Mouse (Mus musculus): ENCODE measurements around the gene Sarm1. TPM values are rescaled to one million over a fixed set of nuclear protein-coding genes. Genes with fewer than 3 reads are reported as not detected.
A peak's percentile ranks its signal among the peaks of the same experiment; 100 is the strongest.

Sarm1 gene
- polyA plus RNA-seq, 1 experiment: 2.0 TPM

GRCm38 (mm10) chr11:78497071-78497541, 448 bp downstream of the Sarm1 start:
- TF ChIP-seq POLR2A (IDR thresholded peaks at IDR 0.05; ENCODE audit: borderline replicate concordance, low read depth, low read length) (no peak), CTCF (IDR thresholded peaks at IDR 0.05; ENCODE audit: low read depth, low read length) (no peak)
- H3K27ac ChIP-seq (ENCODE audit: insufficient read depth, low read depth, low read length): no peak overlapping the region
- peak overlapping the region; percentile 59 for H3K4me3 ChIP-seq (ENCODE audit: insufficient read depth, low read length)
- 0 out of 2 replicates have a peak, but pooled peaks cover 4% of the 10 kb centered on the region for H3K4me1 ChIP-seq (ENCODE audit: control insufficient read depth, insufficient read depth, low read length)

- no peak overlapping the region for H3K4me3 ChIP-seq (ENCODE audit: insufficient read depth, low read length)
- H3K4me1 ChIP-seq (ENCODE audit: control insufficient read depth, insufficient read depth, low read length): 0 out of 2 replicates have a peak, but pooled peaks cover 4% of the 10 kb centered on the region
- H3K27ac ChIP-seq (ENCODE audit: insufficient read depth, low read depth, low read length): no peak overlapping the region
- TF ChIP-seq CTCF (IDR thresholded peaks at IDR 0.05; ENCODE audit: low read depth, low read length) (no peak), POLR2A (IDR thresholded peaks at IDR 0.05; ENCODE audit: borderline replicate concordance, low read depth, low read length) (no peak)
Observed at GRCm38 (mm10) chr11:78495904-78496303, 1.6 kb downstream of the Sarm1 start.

GRCm38 (mm10) chr11:78490781-78491241, 6.7 kb downstream of the Sarm1 start:
- no peaks in the 10 kb centered on the region for H3K4me1 ChIP-seq (ENCODE audit: control insufficient read depth, insufficient read depth, low read length)
- peak overlapping the region; percentile 21 for H3K4me3 ChIP-seq (ENCODE audit: insufficient read depth, low read length)
- no peak for TF ChIP-seq POLR2A (IDR thresholded peaks at IDR 0.05; ENCODE audit: borderline replicate concordance, low read depth, low read length)
- no peak for TF ChIP-seq CTCF (IDR thresholded peaks at IDR 0.05; ENCODE audit: low read depth, low read length)
- no peak overlapping the region for H3K27ac ChIP-seq (ENCODE audit: insufficient read depth, low read depth, low read length)

GRCm38 (mm10) chr11:78488168-78488567, 9.4 kb downstream of the Sarm1 start:
- no peak overlapping the region for H3K27ac ChIP-seq (ENCODE audit: insufficient read depth, low read depth, low read length)
- H3K4me3 ChIP-seq (ENCODE audit: insufficient read depth, low read length): no peak overlapping the region
- TF ChIP-seq POLR2A (IDR thresholded peaks at IDR 0.05; ENCODE audit: borderline replicate concordance, low read depth, low read length) (no peak), CTCF (IDR thresholded peaks at IDR 0.05; ENCODE audit: low read depth, low read length) (peak; percentile 90)
- H3K4me1 ChIP-seq (ENCODE audit: control insufficient read depth, insufficient read depth, low read length): no peaks in the 10 kb centered on the region

- Histone ChIP-seq H3K4me1 (ENCODE audit: control insufficient read depth, insufficient read depth, low read length) (no peaks in the 10 kb centered on the region), H3K4me3 (ENCODE audit: insufficient read depth, low read length) (no peak overlapping the region), H3K27ac (ENCODE audit: insufficient read depth, low read depth, low read length) (no peak overlapping the region)
- TF ChIP-seq CTCF (IDR thresholded peaks at IDR 0.05; ENCODE audit: low read depth, low read length): no peak
- no peak for TF ChIP-seq POLR2A (IDR thresholded peaks at IDR 0.05; ENCODE audit: borderline replicate concordance, low read depth, low read length)
Observed at GRCm38 (mm10) chr11:78483639-78484038, 13.9 kb downstream of the Sarm1 start.

GRCm38 (mm10) chr11:78475289-78475688, 22.3 kb downstream of the Sarm1 start:
- H3K4me3 ChIP-seq (ENCODE audit: insufficient read depth, low read length): no peak overlapping the region
- TF ChIP-seq CTCF (IDR thresholded peaks at IDR 0.05; ENCODE audit: low read depth, low read length) (no peak), POLR2A (IDR thresholded peaks at IDR 0.05; ENCODE audit: borderline replicate concordance, low read depth, low read length) (no peak)
- H3K27ac ChIP-seq (ENCODE audit: insufficient read depth, low read depth, low read length): peak overlapping the region; percentile 51; the same call in 1 of the 2 replicates
- H3K4me1 ChIP-seq (ENCODE audit: control insufficient read depth, insufficient read depth, low read length): peaks cover 14% of the 10 kb centered on the region

GRCm38 (mm10) chr11:78471326-78472103, 26.0 kb downstream of the Sarm1 start:
- H3K4me3 ChIP-seq (ENCODE audit: insufficient read depth, low read length): no peak overlapping the region
- H3K4me1 ChIP-seq (ENCODE audit: control insufficient read depth, insufficient read depth, low read length): peaks cover 17% of the 10 kb centered on the region
- H3K27ac ChIP-seq (ENCODE audit: insufficient read depth, low read depth, low read length): no peak overlapping the region
- TF ChIP-seq CTCF (IDR thresholded peaks at IDR 0.05; ENCODE audit: low read depth, low read length) (no peak), POLR2A (IDR thresholded peaks at IDR 0.05; ENCODE audit: borderline replicate concordance, low read depth, low read length) (no peak)

- peaks cover 27% of the 10 kb centered on the region for H3K4me1 ChIP-seq (ENCODE audit: control insufficient read depth, insufficient read depth, low read length)
Observed at GRCm38 (mm10) chr11:78467932-78468331, 29.6 kb downstream of the Sarm1 start.

GRCm38 (mm10) chr11:78467515-78467914, 30.0 kb downstream of the Sarm1 start:
- Histone ChIP-seq H3K4me3 (ENCODE audit: insufficient read depth, low read length) (no peak overlapping the region), H3K27ac (ENCODE audit: insufficient read depth, low read depth, low read length) (no peak overlapping the region), H3K4me1 (ENCODE audit: control insufficient read depth, insufficient read depth, low read length) (peaks cover 27% of the 10 kb centered on the region)
- TF ChIP-seq CTCF (IDR thresholded peaks at IDR 0.05; ENCODE audit: low read depth, low read length): no peak
- no peak for TF ChIP-seq POLR2A (IDR thresholded peaks at IDR 0.05; ENCODE audit: borderline replicate concordance, low read depth, low read length)

More at GRCm38 (mm10) chr11:78467932-78468331, 29.6 kb downstream of the Sarm1 start:
- Histone ChIP-seq H3K4me3 (ENCODE audit: insufficient read depth, low read length) (no peak overlapping the region), H3K27ac (ENCODE audit: insufficient read depth, low read depth, low read length) (no peak overlapping the region)
- TF ChIP-seq POLR2A (IDR thresholded peaks at IDR 0.05; ENCODE audit: borderline replicate concordance, low read depth, low read length) (no peak), CTCF (IDR thresholded peaks at IDR 0.05; ENCODE audit: low read depth, low read length) (no peak)

- H3K27ac ChIP-seq (ENCODE audit: insufficient read depth, low read depth, low read length): no peak overlapping the region
- H3K4me3 ChIP-seq (ENCODE audit: insufficient read depth, low read length): peak overlapping the region; percentile 81
Observed at GRCm38 (mm10) chr11:78466242-78466912, 31.2 kb downstream of the Sarm1 start.

More at GRCm38 (mm10) chr11:78466242-78466912, 31.2 kb downstream of the Sarm1 start:
- TF ChIP-seq POLR2A (IDR thresholded peaks at IDR 0.05; ENCODE audit: borderline replicate concordance, low read depth, low read length): no peak
- TF ChIP-seq CTCF (IDR thresholded peaks at IDR 0.05; ENCODE audit: low read depth, low read length): no peak
- H3K4me1 ChIP-seq (ENCODE audit: control insufficient read depth, insufficient read depth, low read length): peaks cover 27% of the 10 kb centered on the region
